Mouse (Mus musculus) urinary bladder, postnatal 14 days (tissue): ENCODE results near the gene Slc35g3.
"Not testable (repeated sequence)": the region's sequence is repeated elsewhere in the genome, so short reads cannot be mapped to it uniquely, and the experiment has no call there.

Source experiments
- DNase-seq: peaks from one replicate; pipeline ENCODE4 v3.0.0; 2021; ENCODE audit warnings: low spot score

The Slc35g3 gene

GRCm38 (mm10) chr11:69754701-69755100 lies 7.1 kb downstream of the Slc35g3 start:
- peak; percentile 39 for DNase-seq

GRCm38 (mm10) chr11:69754233-69754632 lies 7.5 kb downstream of the Slc35g3 start:
- no peak for DNase-seq

GRCm38 (mm10) chr11:69752686-69753085 lies 9.1 kb downstream of the Slc35g3 start:
- DNase-seq = no peak

GRCm38 (mm10) chr11:69751635-69752034 lies 10.1 kb downstream of the Slc35g3 start:
- DNase-seq = no peak

GRCm38 (mm10) chr11:69731408-69731807 lies 30.4 kb downstream of the Slc35g3 start:
- DNase-seq = not testable (repeated sequence)

- peak; percentile 63 for DNase-seq
Measured at GRCm38 (mm10) chr11:69729063-69729462, 32.7 kb downstream of the Slc35g3 start.

- DNase-seq = no peak
Measured at GRCm38 (mm10) chr11:69725951-69726350, 35.8 kb downstream of the Slc35g3 start.

GRCm38 (mm10) chr11:69723074-69723473 lies 38.7 kb downstream of the Slc35g3 start:
- no peak for DNase-seq

GRCm38 (mm10) chr11:69720852-69721251 lies 40.9 kb downstream of the Slc35g3 start:
- DNase-seq = peak; percentile 39

- no peak for DNase-seq
Measured at GRCm38 (mm10) chr11:69719423-69719822, 42.3 kb downstream of the Slc35g3 start.

- no peak for DNase-seq
Measured at GRCm38 (mm10) chr11:69718661-69719060, 43.1 kb downstream of the Slc35g3 start.

- no peak for DNase-seq
Measured at GRCm38 (mm10) chr11:69716953-69717352, 44.8 kb downstream of the Slc35g3 start.

GRCm38 (mm10) chr11:69715929-69716328 lies 45.8 kb downstream of the Slc35g3 start:
- peak; percentile 47 for DNase-seq

GRCm38 (mm10) chr11:69715482-69715881 lies 46.3 kb downstream of the Slc35g3 start:
- DNase-seq = peak; percentile 42

GRCm38 (mm10) chr11:69714636-69715329 lies 47.0 kb downstream of the Slc35g3 start:
- DNase-seq = no peak

- DNase-seq = no peak
Measured at GRCm38 (mm10) chr11:69712954-69713672, 48.7 kb downstream of the Slc35g3 start.

GRCm38 (mm10) chr11:69711082-69711481 lies 50.7 kb downstream of the Slc35g3 start:
- no peak for DNase-seq

GRCm38 (mm10) chr11:69710470-69710869 lies 51.3 kb downstream of the Slc35g3 start:
- no peak for DNase-seq
